Mouse (Mus musculus): ENCODE results near the gene Phkb.

- TF ChIP-seq E2F4 (IDR thresholded peaks at IDR 0.05; ENCODE audit: insufficient replicate concordance, low read depth, low read length) (no peak), ZNF384 (IDR thresholded peaks at IDR 0.05; ENCODE audit: low read depth, low read length) (no peak), POLR2AphosphoS2 (IDR thresholded peaks at IDR 0.05; ENCODE audit: low read depth, low read length) (no peak), HCFC1 (IDR thresholded peaks at IDR 0.05; ENCODE audit: low read depth, low read length) (no peak), POLR2A (IDR thresholded peaks at IDR 0.05; ENCODE audit: low read depth, low read length) (no peak), CTCF (conservative IDR thresholded peaks at IDR 0.05 in 1 of 2, IDR thresholded peaks at IDR 0.05 in 1 of 2; ENCODE audit: low read depth in 2 of 2, low read length in 2 of 2) (no peak), KAT2A (IDR thresholded peaks at IDR 0.05; ENCODE audit: insufficient replicate concordance, low read length) (no peak), JUND (conservative IDR thresholded peaks at IDR 0.05; ENCODE audit: low read depth, low read length) (no peak), MAX (IDR thresholded peaks at IDR 0.05; ENCODE audit: low read length) (no peak), EP300 (IDR thresholded peaks at IDR 0.05; ENCODE audit: low read length) (no peak), RCOR1 (conservative IDR thresholded peaks at IDR 0.05; ENCODE audit: low read depth, low read length) (no peak)
Observed at GRCm38 (mm10) chr8:86029451-86029850, 188.7 kb downstream of the Phkb start.
